Mouse (Mus musculus): ENCODE data around the gene Spin2d. TPM values are rescaled to one million over a fixed set of nuclear protein-coding genes. Genes with fewer than 3 reads are reported as not detected.
"Not testable (repeated sequence)": the region's sequence is repeated elsewhere in the genome, so short reads cannot be mapped to it uniquely, and the experiment has no call there.

Spin2d gene
- not detected in 2 replicates for polyA plus RNA-seq (2014; fragmentation: Nextera tagmentation; extraction: Ambion mirVana)

DNA sequence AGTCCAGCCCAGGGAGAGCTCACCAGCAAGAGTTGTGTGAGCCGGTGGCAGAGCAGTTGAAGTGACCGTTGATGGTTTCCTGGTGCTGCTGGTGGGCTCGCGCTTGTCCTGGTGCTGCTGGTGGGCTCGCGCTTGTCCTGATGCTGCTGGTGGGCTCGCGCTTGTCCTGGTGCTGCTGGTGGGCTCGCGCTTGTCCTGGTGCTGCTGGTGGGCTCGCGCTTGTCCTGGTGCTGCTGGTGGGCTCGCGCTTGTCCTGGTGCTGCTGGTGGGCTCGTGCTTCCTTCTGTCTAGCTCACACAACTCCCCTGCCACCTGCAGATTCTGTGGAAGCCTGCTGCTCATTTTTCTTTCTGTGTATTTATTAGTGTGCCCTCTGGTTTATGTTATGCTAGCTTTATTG, at the start of gene Spin2d:
Gene Spin2d (minus strand): TSS at position 101 of the 400 bp plus-strand sequence.
- 76% methylated on average over 6 of the region's 15 CpGs for WGBS
- not testable (repeated sequence) for H3K9ac ChIP-seq (ENCODE audit: low read depth, low read length); ATAC-seq (replicated peaks; ENCODE audit: low FRiP score); H3K36me3 ChIP-seq (ENCODE audit: control insufficient read depth, insufficient read depth, low read length); H3K4me2 ChIP-seq; H3K4me1 ChIP-seq (replicated peaks; ENCODE audit: control insufficient read depth, insufficient read depth, low read length); H3K9me3 ChIP-seq (ENCODE audit: control insufficient read depth, low read length); H3K4me3 ChIP-seq (ENCODE audit: low read depth, low read length); H3K27ac ChIP-seq (ENCODE audit: low read depth, low read length); H3K27me3 ChIP-seq (replicated peaks; ENCODE audit: control insufficient read depth, insufficient read depth, low read length); DNase-seq (ENCODE audit: low spot score)

DNA sequence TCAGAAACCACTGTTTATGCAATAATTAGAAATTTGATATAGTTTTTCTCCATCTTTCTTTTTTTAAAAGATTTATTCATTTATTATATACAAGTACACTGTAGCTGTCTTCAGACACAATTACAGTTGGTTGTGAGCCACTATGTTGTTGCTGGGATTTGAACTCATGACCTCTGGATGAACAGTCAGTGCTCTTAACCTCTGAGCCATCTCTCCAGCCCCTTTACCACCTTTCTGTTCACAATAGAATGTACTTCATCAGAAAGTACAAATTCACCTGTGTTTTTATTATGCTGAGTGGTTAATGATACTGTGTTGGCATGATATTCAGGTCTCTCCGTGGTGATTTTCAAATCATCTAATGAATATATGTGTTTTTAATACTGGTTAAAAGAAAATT, 48.6 kb upstream of the Spin2d start:
- ATAC-seq (replicated peaks; ENCODE audit: low FRiP score) = no peak
- no peak overlapping the region for H3K27ac ChIP-seq (ENCODE audit: low read depth, low read length)
- DNase-seq (ENCODE audit: low spot score) = no peak
- no peak overlapping the region for H3K9ac ChIP-seq (ENCODE audit: low read depth, low read length)
- no peaks in the 10 kb centered on the region for H3K36me3 ChIP-seq (ENCODE audit: control insufficient read depth, insufficient read depth, low read length)
- 36% methylated on average over 1 of the region's 1 CpGs for WGBS
- H3K9me3 ChIP-seq (ENCODE audit: control insufficient read depth, low read length) = no peaks in the 10 kb centered on the region
- H3K27me3 ChIP-seq (replicated peaks; ENCODE audit: control insufficient read depth, insufficient read depth, low read length) = peaks cover 9% of the 10 kb centered on the region
- no peak overlapping the region for H3K4me2 ChIP-seq
- peaks cover 3% of the 10 kb centered on the region; the same call in 1 of the 2 replicates for H3K4me1 ChIP-seq (replicated peaks; ENCODE audit: control insufficient read depth, insufficient read depth, low read length)
- no peak overlapping the region for H3K4me3 ChIP-seq (ENCODE audit: low read depth, low read length)

DNA sequence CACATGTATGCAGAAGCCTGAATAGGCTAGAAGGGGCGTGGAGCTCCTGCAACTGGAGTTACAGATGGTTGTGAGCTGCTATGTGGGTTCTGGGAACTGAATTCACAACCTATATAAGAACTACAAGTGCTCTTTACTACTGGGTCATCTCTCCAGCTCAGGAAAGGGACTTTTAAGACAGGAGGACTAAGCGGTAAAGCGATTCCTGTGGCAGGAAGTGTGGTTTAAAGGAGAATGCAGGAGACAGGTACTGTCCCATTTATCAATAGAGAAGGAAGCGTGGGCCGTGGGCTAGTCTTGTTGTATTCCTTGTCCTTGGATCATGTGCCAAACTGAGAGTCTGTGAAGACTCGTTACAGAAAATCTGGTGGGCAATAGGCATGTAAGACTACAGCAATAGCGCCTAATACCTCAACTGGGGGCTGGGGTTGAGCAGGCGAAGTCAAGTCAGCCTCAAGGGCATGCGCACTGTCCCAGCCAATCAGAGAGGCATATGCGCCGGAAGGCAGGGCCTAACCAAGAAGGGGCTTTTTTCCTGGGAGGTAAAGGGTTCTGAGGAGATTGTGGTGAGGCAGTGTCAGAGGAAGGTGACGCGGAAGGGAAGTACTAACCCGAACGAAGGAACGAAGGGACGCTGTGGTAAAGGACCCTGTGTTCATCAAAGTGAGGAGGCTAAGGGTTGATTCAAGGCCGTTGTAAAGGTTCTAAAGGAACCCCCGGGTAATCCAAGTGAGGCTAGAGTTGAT, 37.2 kb upstream of the Spin2d start, which contains the start of gene Xlr4b:
Gene Xlr4b (plus strand): TSS at position 515 of the 746 bp plus-strand sequence.
- not testable (repeated sequence) for H3K36me3 ChIP-seq (ENCODE audit: control insufficient read depth, insufficient read depth, low read length); H3K9ac ChIP-seq (ENCODE audit: low read depth, low read length); H3K4me2 ChIP-seq; H3K27ac ChIP-seq (ENCODE audit: low read depth, low read length); DNase-seq (ENCODE audit: low spot score); H3K27me3 ChIP-seq (replicated peaks; ENCODE audit: control insufficient read depth, insufficient read depth, low read length); H3K4me3 ChIP-seq (ENCODE audit: low read depth, low read length); H3K9me3 ChIP-seq (ENCODE audit: control insufficient read depth, low read length); ATAC-seq (replicated peaks; ENCODE audit: low FRiP score); H3K4me1 ChIP-seq (replicated peaks; ENCODE audit: control insufficient read depth, insufficient read depth, low read length)
- 59% methylated on average over 12 of the region's 19 CpGs for WGBS

DNA sequence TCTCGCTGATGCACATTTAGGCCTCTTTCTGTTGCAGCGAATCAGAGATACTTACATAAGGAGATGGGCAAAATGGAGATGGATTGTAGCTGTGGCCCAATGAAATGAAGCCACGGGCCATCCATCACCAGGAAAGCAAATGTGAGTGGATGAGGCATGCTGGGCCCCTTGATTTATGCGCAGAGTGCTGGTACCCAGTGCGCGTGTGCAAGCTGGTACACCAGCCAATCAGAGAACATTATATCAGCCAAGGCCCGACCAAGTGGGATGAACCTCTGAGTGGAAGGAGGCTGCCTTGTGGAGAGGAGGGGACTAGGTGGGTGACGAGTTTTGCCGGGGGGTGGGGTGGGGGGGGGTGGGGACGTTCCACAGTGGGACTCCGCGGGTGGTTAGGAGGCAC, 15.1 kb upstream of the Spin2d start, which contains the start of gene Xlr3b:
Gene Xlr3b (plus strand): TSS at position 274 of the 400 bp plus-strand sequence.
- not testable (repeated sequence) for ATAC-seq (replicated peaks; ENCODE audit: low FRiP score); H3K27ac ChIP-seq (ENCODE audit: low read depth, low read length)

DNA sequence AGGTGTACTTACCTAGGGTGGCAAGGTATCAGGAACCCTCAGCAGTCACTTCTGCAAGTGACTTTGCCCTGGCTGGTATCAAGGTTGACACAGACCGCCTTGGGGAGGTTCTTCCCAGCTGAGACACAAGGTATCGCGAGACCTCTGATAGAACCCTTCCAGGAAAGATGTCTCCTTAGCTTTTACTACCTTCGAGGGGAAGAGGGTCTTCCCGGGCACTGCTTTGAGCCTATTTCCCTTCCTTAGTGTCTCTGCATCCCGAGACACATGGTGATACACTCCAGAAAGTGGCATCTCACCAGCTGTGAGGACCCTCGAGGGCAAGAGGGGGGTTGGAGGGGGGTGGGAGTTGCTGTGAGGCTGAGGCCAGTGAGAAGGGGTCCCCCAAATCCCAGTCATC, 27.4 kb downstream of the Spin2d start, which contains the start of gene DXBay18:
Gene DXBay18 (minus strand): TSS at position 101 of the 400 bp plus-strand sequence.
- not testable (repeated sequence) for H3K4me3 ChIP-seq (ENCODE audit: low read depth, low read length); H3K9ac ChIP-seq (ENCODE audit: low read depth, low read length); H3K27ac ChIP-seq (ENCODE audit: low read depth, low read length); H3K4me1 ChIP-seq (replicated peaks; ENCODE audit: control insufficient read depth, insufficient read depth, low read length); DNase-seq (ENCODE audit: low spot score); H3K4me2 ChIP-seq; ATAC-seq (replicated peaks; ENCODE audit: low FRiP score); H3K27me3 ChIP-seq (replicated peaks; ENCODE audit: control insufficient read depth, insufficient read depth, low read length); H3K9me3 ChIP-seq (ENCODE audit: control insufficient read depth, low read length); H3K36me3 ChIP-seq (ENCODE audit: control insufficient read depth, insufficient read depth, low read length)
- WGBS = no CpG with 5 or more reads among the region's 7 CpGs

More for the DNA sequence above, 15.1 kb upstream of the Spin2d start, which contains the start of gene Xlr3b:
- WGBS = 77% methylated on average over 12 of the region's 12 CpGs
- not testable (repeated sequence) for H3K4me2 ChIP-seq; DNase-seq (ENCODE audit: low spot score); H3K27me3 ChIP-seq (replicated peaks; ENCODE audit: control insufficient read depth, insufficient read depth, low read length); H3K36me3 ChIP-seq (ENCODE audit: control insufficient read depth, insufficient read depth, low read length); H3K4me1 ChIP-seq (replicated peaks; ENCODE audit: control insufficient read depth, insufficient read depth, low read length); H3K9ac ChIP-seq (ENCODE audit: low read depth, low read length); H3K9me3 ChIP-seq (ENCODE audit: control insufficient read depth, low read length); H3K4me3 ChIP-seq (ENCODE audit: low read depth, low read length)

DNA sequence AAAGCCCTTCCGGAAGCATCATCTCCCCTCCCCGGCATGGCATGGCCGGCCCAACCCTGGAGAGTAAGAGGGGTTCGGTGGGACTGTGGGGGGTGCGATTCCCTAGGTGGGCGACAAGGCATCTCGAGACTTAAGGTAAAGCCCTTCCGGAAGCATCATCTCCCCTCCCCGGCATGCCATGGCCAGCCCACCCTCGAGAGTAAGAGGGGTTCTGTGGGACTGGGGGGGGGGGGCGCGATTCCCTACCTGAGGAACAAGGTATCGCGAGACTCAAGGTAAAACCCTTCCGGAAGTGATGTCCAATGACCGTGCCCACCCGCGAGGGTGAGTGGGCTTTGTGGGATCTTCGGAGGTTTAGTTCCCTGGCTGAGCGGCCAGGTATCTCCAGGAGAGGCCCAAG, 28.3 kb downstream of the Spin2d start, which contains the start of gene Xlr5b:
Gene Xlr5b (plus strand): TSS at position 301 of the 400 bp plus-strand sequence.
- not testable (repeated sequence) for H3K36me3 ChIP-seq (ENCODE audit: control insufficient read depth, insufficient read depth, low read length); H3K9ac ChIP-seq (ENCODE audit: low read depth, low read length); H3K9me3 ChIP-seq (ENCODE audit: control insufficient read depth, low read length); ATAC-seq (replicated peaks; ENCODE audit: low FRiP score); H3K4me3 ChIP-seq (ENCODE audit: low read depth, low read length); DNase-seq (ENCODE audit: low spot score); H3K27me3 ChIP-seq (replicated peaks; ENCODE audit: control insufficient read depth, insufficient read depth, low read length); H3K27ac ChIP-seq (ENCODE audit: low read depth, low read length); H3K4me2 ChIP-seq; H3K4me1 ChIP-seq (replicated peaks; ENCODE audit: control insufficient read depth, insufficient read depth, low read length)
- WGBS = no CpG with 5 or more reads among the region's 20 CpGs

DNA sequence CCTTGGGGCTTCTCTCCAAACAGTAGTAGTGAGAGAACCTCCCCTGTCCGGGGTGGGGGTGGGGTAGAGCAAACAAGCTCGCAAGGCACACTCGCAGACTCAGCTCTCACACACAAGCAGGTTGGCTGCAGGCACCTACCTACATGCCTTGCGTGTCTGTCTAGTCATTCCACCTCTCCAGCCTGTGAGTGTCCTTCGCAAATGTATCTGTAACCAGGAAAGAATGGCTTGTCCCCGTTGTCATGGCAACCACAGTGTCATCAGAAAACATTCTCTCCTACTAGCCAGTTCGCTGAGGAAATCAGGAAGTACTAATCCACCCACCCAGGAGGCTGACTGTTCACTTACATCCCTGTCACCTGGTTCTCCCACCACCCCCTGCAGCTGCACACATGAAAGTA, 33.6 kb downstream of the Spin2d start:
- H3K4me3 ChIP-seq (ENCODE audit: low read depth, low read length); H3K27ac ChIP-seq (ENCODE audit: low read depth, low read length); H3K4me2 ChIP-seq; H3K36me3 ChIP-seq (ENCODE audit: control insufficient read depth, insufficient read depth, low read length); H3K4me1 ChIP-seq (replicated peaks; ENCODE audit: control insufficient read depth, insufficient read depth, low read length); DNase-seq (ENCODE audit: low spot score); H3K9me3 ChIP-seq (ENCODE audit: control insufficient read depth, low read length); H3K9ac ChIP-seq (ENCODE audit: low read depth, low read length); ATAC-seq (replicated peaks; ENCODE audit: low FRiP score); H3K27me3 ChIP-seq (replicated peaks; ENCODE audit: control insufficient read depth, insufficient read depth, low read length): not testable (repeated sequence)
- no CpG with 5 or more reads among the region's 7 CpGs for WGBS

Data from liver, embryonic 11.5 days (tissue).